Mouse (Mus musculus): ENCODE results near the gene Llgl2. TPM values are rescaled to one million over a fixed set of nuclear protein-coding genes. Genes with fewer than 3 reads are reported as not detected.

The Llgl2 gene
- polyA plus RNA-seq, 1 experiment from 2014 or later, result 1.0 TPM

DNA sequence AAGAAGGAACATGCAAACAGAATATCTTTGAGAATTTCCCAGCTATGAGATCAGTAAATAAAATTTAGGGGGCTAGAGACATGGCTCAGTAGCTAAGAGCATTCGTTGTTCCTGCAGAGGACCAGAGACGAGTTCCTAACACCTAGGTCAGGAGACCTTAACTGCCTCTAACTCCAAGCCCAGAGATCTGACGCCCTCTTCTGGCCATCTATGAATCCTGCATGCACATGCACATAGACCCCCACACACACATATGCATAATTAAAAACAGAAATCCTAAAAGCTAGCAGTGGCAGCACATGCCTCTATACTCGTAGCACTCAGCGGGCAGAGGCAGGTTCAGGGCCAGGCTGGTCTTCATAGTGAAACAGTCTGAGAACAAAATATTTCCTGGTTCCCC is 52.6 kb downstream of the Llgl2 start:
- no peak overlapping the region for H3K9ac ChIP-seq (ENCODE audit: low read depth, low read length)
- H3K36me3 ChIP-seq (ENCODE audit: control insufficient read depth, insufficient read depth, low read length), result no peaks in the 10 kb centered on the region
- H3K4me1 ChIP-seq (ENCODE audit: control insufficient read depth, insufficient read depth, low read length), result no peaks in the 10 kb centered on the region
- no peak for ATAC-seq
- H3K4me2 ChIP-seq (ENCODE audit: low read length), result no peak overlapping the region
- 80% methylated on average over 5 of the region's 5 CpGs for WGBS
- no peak overlapping the region for H3K4me3 ChIP-seq (ENCODE audit: low read depth, low read length)
- H3K27me3 ChIP-seq (ENCODE audit: control insufficient read depth, insufficient read depth, low read depth, low read length), result no peaks in the 10 kb centered on the region
- H3K9me3 ChIP-seq (replicated peaks; ENCODE audit: control insufficient read depth, low read length, poor library complexity, severe bottlenecking), result no peaks in the 10 kb centered on the region
- no peak overlapping the region for H3K27ac ChIP-seq (ENCODE audit: low read length)

DNA sequence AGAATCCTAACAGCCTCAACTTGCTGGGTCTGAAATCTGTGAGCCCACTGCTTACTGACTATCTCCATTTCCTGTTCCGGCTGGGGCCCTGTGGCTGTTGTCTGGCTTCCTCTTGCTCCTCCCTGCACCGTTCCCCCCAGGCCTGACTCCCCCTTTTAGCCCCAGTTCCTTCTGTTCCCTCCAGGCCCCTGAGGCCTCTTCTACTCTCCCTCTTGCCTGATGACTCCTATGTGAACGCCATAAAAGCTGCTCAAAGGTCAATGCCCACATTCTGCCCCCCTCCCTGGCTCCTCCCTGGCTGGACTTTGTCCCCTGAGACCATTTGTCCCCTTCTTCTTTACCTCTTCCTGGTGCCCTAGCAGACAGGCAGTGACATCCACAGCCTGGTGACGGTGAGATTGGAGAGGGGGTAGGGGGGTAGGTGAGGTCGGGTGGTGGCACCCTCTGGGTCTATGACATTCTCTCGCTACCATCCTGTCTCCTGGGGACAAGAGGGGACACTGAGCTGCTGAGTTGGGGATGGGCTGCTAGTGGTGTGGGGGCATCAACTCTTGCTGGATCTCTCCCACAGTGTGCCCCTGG is 53.4 kb downstream of the Llgl2 start:
- no peak for ATAC-seq
- 79% methylated on average over 6 of the region's 6 CpGs for WGBS
- Histone ChIP-seq H3K27me3 (ENCODE audit: control insufficient read depth, insufficient read depth, low read depth, low read length) (no peaks in the 10 kb centered on the region), H3K9me3 (replicated peaks; ENCODE audit: control insufficient read depth, low read length, poor library complexity, severe bottlenecking) (no peaks in the 10 kb centered on the region), H3K27ac (ENCODE audit: low read length) (no peak overlapping the region), H3K4me3 (ENCODE audit: low read depth, low read length) (no peak overlapping the region), H3K4me1 (ENCODE audit: control insufficient read depth, insufficient read depth, low read length) (no peaks in the 10 kb centered on the region), H3K4me2 (ENCODE audit: low read length) (no peak overlapping the region), H3K9ac (ENCODE audit: low read depth, low read length) (no peak overlapping the region), H3K36me3 (ENCODE audit: control insufficient read depth, insufficient read depth, low read length) (no peaks in the 10 kb centered on the region)

DNA sequence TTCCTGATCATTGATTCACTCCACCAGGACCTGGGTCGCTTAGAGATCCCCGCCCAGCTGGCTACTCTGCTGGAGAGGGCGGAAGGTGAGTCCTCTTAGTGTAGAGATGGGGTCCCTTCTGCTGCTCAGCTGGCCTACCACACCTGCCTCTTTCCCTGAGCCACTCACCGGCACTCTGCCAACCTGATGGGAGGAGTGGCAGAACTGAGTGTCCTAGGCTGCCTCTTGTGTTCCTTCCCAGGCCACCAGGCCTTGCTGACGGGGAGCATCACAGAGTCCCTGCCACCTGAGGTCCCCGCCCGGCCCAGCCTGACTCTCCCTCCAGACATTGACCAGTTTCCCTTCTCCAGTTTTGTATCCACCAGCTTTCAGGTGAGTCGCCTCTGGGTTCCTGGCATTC is 54.2 kb downstream of the Llgl2 start:
- WGBS, result 79% methylated on average over 8 of the region's 8 CpGs
- Histone ChIP-seq H3K36me3 (ENCODE audit: control insufficient read depth, insufficient read depth, low read length) (no peaks in the 10 kb centered on the region), H3K27me3 (ENCODE audit: control insufficient read depth, insufficient read depth, low read depth, low read length) (no peaks in the 10 kb centered on the region; the same call in 1 of the 2 replicates), H3K4me3 (ENCODE audit: low read depth, low read length) (no peak overlapping the region), H3K4me2 (ENCODE audit: low read length) (no peak overlapping the region), H3K27ac (ENCODE audit: low read length) (no peak overlapping the region), H3K9me3 (replicated peaks; ENCODE audit: control insufficient read depth, low read length, poor library complexity, severe bottlenecking) (no peaks in the 10 kb centered on the region), H3K9ac (ENCODE audit: low read depth, low read length) (no peak overlapping the region), H3K4me1 (ENCODE audit: control insufficient read depth, insufficient read depth, low read length) (no peaks in the 10 kb centered on the region)
- no peak for ATAC-seq

GRCm38 (mm10) chr11:115881002-115881401 is 57.2 kb downstream of the Llgl2 start:
- H3K4me3 ChIP-seq (ENCODE audit: low read depth, low read length), result no peak overlapping the region
- no peak for ATAC-seq
- H3K27me3 ChIP-seq (ENCODE audit: control insufficient read depth, insufficient read depth, low read depth, low read length), result no peaks in the 10 kb centered on the region; the same call in none of the 2 replicates
- H3K9me3 ChIP-seq (replicated peaks; ENCODE audit: control insufficient read depth, low read length, poor library complexity, severe bottlenecking), result no peaks in the 10 kb centered on the region
- H3K36me3 ChIP-seq (ENCODE audit: control insufficient read depth, insufficient read depth, low read length), result no peaks in the 10 kb centered on the region
- H3K27ac ChIP-seq (ENCODE audit: low read length), result no peak overlapping the region
- no peak overlapping the region for H3K4me2 ChIP-seq (ENCODE audit: low read length)
- 22% methylated on average over 5 of the region's 5 CpGs for WGBS
- H3K4me1 ChIP-seq (ENCODE audit: control insufficient read depth, insufficient read depth, low read length), result no peaks in the 10 kb centered on the region
- H3K9ac ChIP-seq (ENCODE audit: low read depth, low read length), result no peak overlapping the region

DNA sequence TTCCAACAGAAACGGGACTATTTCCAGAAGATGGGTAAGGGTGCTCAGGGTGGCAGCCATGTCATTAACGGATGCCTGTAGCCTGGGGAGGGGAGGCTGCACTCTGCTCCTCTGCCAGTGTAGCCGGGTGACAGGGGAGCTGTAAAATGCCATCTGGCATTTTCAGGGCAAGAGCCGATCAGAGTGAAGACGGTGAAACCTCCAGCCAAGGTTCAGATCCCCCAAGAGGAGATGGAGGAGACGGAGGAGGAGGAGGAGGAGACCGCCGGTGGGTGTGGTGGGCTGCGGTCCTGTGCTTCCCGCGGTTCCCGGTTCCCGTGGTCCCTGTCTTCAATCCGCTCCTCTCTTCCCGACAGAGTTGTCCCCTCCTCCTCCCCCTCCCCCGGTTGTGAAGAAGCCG is 59.4 kb downstream of the Llgl2 start:
- no peak overlapping the region for H3K27ac ChIP-seq (ENCODE audit: low read length)
- no peaks in the 10 kb centered on the region for H3K36me3 ChIP-seq (ENCODE audit: control insufficient read depth, insufficient read depth, low read length)
- no peak overlapping the region for H3K4me2 ChIP-seq (ENCODE audit: low read length)
- no peaks in the 10 kb centered on the region; the same call in none of the 2 replicates for H3K27me3 ChIP-seq (ENCODE audit: control insufficient read depth, insufficient read depth, low read depth, low read length)
- WGBS, result 36% methylated on average over 17 of the region's 17 CpGs
- no peak overlapping the region for H3K9ac ChIP-seq (ENCODE audit: low read depth, low read length)
- no peak overlapping the region for H3K4me3 ChIP-seq (ENCODE audit: low read depth, low read length)
- H3K4me1 ChIP-seq (ENCODE audit: control insufficient read depth, insufficient read depth, low read length), result no peaks in the 10 kb centered on the region
- no peak for ATAC-seq
- no peaks in the 10 kb centered on the region for H3K9me3 ChIP-seq (replicated peaks; ENCODE audit: control insufficient read depth, low read length, poor library complexity, severe bottlenecking)

- Histone ChIP-seq H3K36me3 (ENCODE audit: control insufficient read depth, insufficient read depth, low read length) (no peaks in the 10 kb centered on the region), H3K27ac (ENCODE audit: low read length) (no peak overlapping the region), H3K9ac (ENCODE audit: low read depth, low read length) (no peak overlapping the region), H3K9me3 (replicated peaks; ENCODE audit: control insufficient read depth, low read length, poor library complexity, severe bottlenecking) (no peaks in the 10 kb centered on the region), H3K27me3 (ENCODE audit: control insufficient read depth, insufficient read depth, low read depth, low read length) (no peaks in the 10 kb centered on the region; the same call in none of the 2 replicates), H3K4me1 (ENCODE audit: control insufficient read depth, insufficient read depth, low read length) (no peaks in the 10 kb centered on the region), H3K4me3 (ENCODE audit: low read depth, low read length) (no peak overlapping the region), H3K4me2 (ENCODE audit: low read length) (no peak overlapping the region)
- no peak for ATAC-seq
- 90% methylated on average over 3 of the region's 3 CpGs for WGBS
Observed at GRCm38 (mm10) chr11:115884361-115884760, 60.5 kb downstream of the Llgl2 start.

DNA sequence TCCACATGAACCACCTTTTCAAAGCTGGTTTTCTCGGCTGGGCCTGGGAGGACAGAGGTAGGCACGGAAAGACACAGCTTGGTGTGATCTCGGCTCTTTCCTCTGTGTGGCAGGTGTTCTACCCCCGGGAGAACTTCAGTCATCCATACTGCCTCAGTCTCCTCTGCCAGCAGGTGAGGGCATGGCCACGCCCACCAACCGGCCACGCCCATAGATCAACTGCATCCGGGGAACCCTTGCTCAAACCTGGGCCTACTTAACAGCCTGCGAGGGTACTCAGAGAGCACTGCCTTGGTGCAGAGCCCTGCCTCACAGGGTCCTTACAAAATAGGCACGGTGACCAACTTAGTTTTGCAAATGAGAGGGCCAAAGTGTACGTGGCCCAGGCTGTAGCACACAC is 61.4 kb downstream of the Llgl2 start:
- Histone ChIP-seq H3K9me3 (replicated peaks; ENCODE audit: control insufficient read depth, low read length, poor library complexity, severe bottlenecking) (no peaks in the 10 kb centered on the region), H3K4me1 (ENCODE audit: control insufficient read depth, insufficient read depth, low read length) (no peaks in the 10 kb centered on the region), H3K27me3 (ENCODE audit: control insufficient read depth, insufficient read depth, low read depth, low read length) (no peaks in the 10 kb centered on the region; the same call in none of the 2 replicates), H3K4me2 (ENCODE audit: low read length) (no peak overlapping the region), H3K9ac (ENCODE audit: low read depth, low read length) (no peak overlapping the region), H3K36me3 (ENCODE audit: control insufficient read depth, insufficient read depth, low read length) (no peaks in the 10 kb centered on the region), H3K27ac (ENCODE audit: low read length) (no peak overlapping the region), H3K4me3 (ENCODE audit: low read depth, low read length) (no peak overlapping the region)
- 75% methylated on average over 11 of the region's 11 CpGs for WGBS
- ATAC-seq, result no peak

GRCm38 (mm10) chr11:115886446-115886845 is 62.6 kb downstream of the Llgl2 start:
- ATAC-seq, result no peak

GRCm38 (mm10) chr11:115888020-115888419 is 64.2 kb downstream of the Llgl2 start:
- WGBS, result 76% methylated on average over 5 of the region's 5 CpGs
- Histone ChIP-seq H3K4me2 (ENCODE audit: low read length) (no peak overlapping the region), H3K4me3 (ENCODE audit: low read depth, low read length) (no peak overlapping the region), H3K9ac (ENCODE audit: low read depth, low read length) (no peak overlapping the region), H3K4me1 (ENCODE audit: control insufficient read depth, insufficient read depth, low read length) (no peaks in the 10 kb centered on the region), H3K27me3 (ENCODE audit: control insufficient read depth, insufficient read depth, low read depth, low read length) (no peaks in the 10 kb centered on the region; the same call in 1 of the 2 replicates), H3K27ac (ENCODE audit: low read length) (no peak overlapping the region), H3K36me3 (ENCODE audit: control insufficient read depth, insufficient read depth, low read length) (no peaks in the 10 kb centered on the region), H3K9me3 (replicated peaks; ENCODE audit: control insufficient read depth, low read length, poor library complexity, severe bottlenecking) (no peaks in the 10 kb centered on the region)
- ATAC-seq, result no peak

More at GRCm38 (mm10) chr11:115886446-115886845, 62.6 kb downstream of the Llgl2 start:
- Histone ChIP-seq H3K36me3 (ENCODE audit: control insufficient read depth, insufficient read depth, low read length) (no peaks in the 10 kb centered on the region), H3K27ac (ENCODE audit: low read length) (no peak overlapping the region), H3K4me1 (ENCODE audit: control insufficient read depth, insufficient read depth, low read length) (no peaks in the 10 kb centered on the region), H3K27me3 (ENCODE audit: control insufficient read depth, insufficient read depth, low read depth, low read length) (no peaks in the 10 kb centered on the region; the same call in none of the 2 replicates), H3K9me3 (replicated peaks; ENCODE audit: control insufficient read depth, low read length, poor library complexity, severe bottlenecking) (no peaks in the 10 kb centered on the region), H3K9ac (ENCODE audit: low read depth, low read length) (no peak overlapping the region), H3K4me3 (ENCODE audit: low read depth, low read length) (no peak overlapping the region), H3K4me2 (ENCODE audit: low read length) (no peak overlapping the region)
- WGBS, result 90% methylated on average over 11 of the region's 11 CpGs

Data from midbrain, embryonic 16.5 days (tissue).